Mouse (Mus musculus): Measurements from ENCODE around the gene Itgad. TPM values are rescaled to one million over a fixed set of nuclear protein-coding genes. Genes with fewer than 3 reads are reported as not detected.

The Itgad gene
- polyA plus RNA-seq, 1 experiment from 2014 or later = not detected

Other genes with a start within 250 kb of the Itgad start
- 48.7 and 49.6 TPM in 2 replicates for gene Kat8, start 241.9 kb upstream of the Itgad start, polyA plus RNA-seq (2016; fragmentation: Nextera tagmentation; extraction: Ambion mirVana)
- 14.8 and 15.8 TPM in 2 replicates for gene Prss8, start 224.3 kb upstream of the Itgad start, polyA plus RNA-seq (2016; fragmentation: Nextera tagmentation; extraction: Ambion mirVana)
- gene Prss36, start 207.7 kb upstream of the Itgad start, polyA plus RNA-seq (2016; fragmentation: Nextera tagmentation; extraction: Ambion mirVana) = 10.7 and 12.9 TPM in 2 replicates
- 349 and 372 TPM in 2 replicates for gene Fus, start 186.9 kb upstream of the Itgad start, polyA plus RNA-seq (2016; fragmentation: Nextera tagmentation; extraction: Ambion mirVana)
- 5.8 and 6.2 TPM in 2 replicates for gene Pycard, start 160.5 kb upstream of the Itgad start, polyA plus RNA-seq (2016; fragmentation: Nextera tagmentation; extraction: Ambion mirVana)
- not detected in 2 replicates for gene Trim72, start 150.4 kb upstream of the Itgad start, polyA plus RNA-seq (2016; fragmentation: Nextera tagmentation; extraction: Ambion mirVana)
- 0.50 and 0.52 TPM in 2 replicates for gene Itgam, start 91.7 kb upstream of the Itgad start, polyA plus RNA-seq (2016; fragmentation: Nextera tagmentation; extraction: Ambion mirVana)
- not detected in 2 replicates for gene Gm49368, start 91.7 kb upstream of the Itgad start, polyA plus RNA-seq (2016; fragmentation: Nextera tagmentation; extraction: Ambion mirVana)
- not detected in 2 replicates for gene Itgax, start 24.8 kb upstream of the Itgad start, polyA plus RNA-seq (2016; fragmentation: Nextera tagmentation; extraction: Ambion mirVana)
- 0.39 TPM in 1 of 2 replicates, not detected in the other for gene Cox6a2, start 52.0 kb downstream of the Itgad start, polyA plus RNA-seq (2016; fragmentation: Nextera tagmentation; extraction: Ambion mirVana)
- gene Armc5, start 83.0 kb downstream of the Itgad start, polyA plus RNA-seq (2016; fragmentation: Nextera tagmentation; extraction: Ambion mirVana) = 17.5 and 19.1 TPM in 2 replicates
- 9.2 and 10.4 TPM in 2 replicates for gene 9130023H24Rik, start 83.7 kb downstream of the Itgad start, polyA plus RNA-seq (2016; fragmentation: Nextera tagmentation; extraction: Ambion mirVana)
- 23.6 and 25.3 TPM in 2 replicates for gene Tgfb1i1, start 92.4 kb downstream of the Itgad start, polyA plus RNA-seq (2016; fragmentation: Nextera tagmentation; extraction: Ambion mirVana)
- gene Slc5a2, start 111.3 kb downstream of the Itgad start, polyA plus RNA-seq (2016; fragmentation: Nextera tagmentation; extraction: Ambion mirVana) = 0.10 and 0.28 TPM in 2 replicates
- 24.6 and 27.3 TPM in 2 replicates for gene BC017158, start 143.8 kb downstream of the Itgad start, polyA plus RNA-seq (2016; fragmentation: Nextera tagmentation; extraction: Ambion mirVana)

Data from embryonic facial prominence, embryonic 10.5 days (tissue).